Mouse (Mus musculus): ENCODE measurements around the gene Ap3m1.

Ap3m1 gene

DNA sequence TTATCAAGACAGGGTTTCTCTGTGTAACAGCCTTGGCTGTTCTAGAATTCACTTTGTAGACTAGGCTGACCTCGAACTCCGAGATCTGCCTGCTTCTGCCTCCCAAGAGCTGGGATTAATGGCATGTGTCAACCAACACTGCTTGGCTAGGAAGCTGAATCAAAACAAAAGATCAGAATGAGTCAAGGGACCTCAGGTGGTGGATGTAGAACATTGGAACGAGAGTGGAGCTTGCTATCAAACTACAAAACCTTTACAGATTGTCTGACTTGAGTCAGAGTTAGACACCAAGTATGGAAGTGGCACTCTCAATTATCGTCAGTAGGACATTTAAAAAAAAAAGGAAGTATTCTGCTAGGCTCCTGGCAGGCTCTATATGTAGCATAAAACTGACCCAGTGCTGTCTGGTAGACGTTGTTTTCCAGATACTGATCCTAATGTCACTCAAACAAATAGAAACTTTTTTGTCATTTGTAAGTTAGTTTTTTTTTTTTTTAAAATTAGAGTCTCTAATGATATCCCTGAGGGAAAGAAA is 38.4 kb downstream of the Ap3m1 start:
- DNase-seq (ENCODE audit: low spot score), result no peak

DNA sequence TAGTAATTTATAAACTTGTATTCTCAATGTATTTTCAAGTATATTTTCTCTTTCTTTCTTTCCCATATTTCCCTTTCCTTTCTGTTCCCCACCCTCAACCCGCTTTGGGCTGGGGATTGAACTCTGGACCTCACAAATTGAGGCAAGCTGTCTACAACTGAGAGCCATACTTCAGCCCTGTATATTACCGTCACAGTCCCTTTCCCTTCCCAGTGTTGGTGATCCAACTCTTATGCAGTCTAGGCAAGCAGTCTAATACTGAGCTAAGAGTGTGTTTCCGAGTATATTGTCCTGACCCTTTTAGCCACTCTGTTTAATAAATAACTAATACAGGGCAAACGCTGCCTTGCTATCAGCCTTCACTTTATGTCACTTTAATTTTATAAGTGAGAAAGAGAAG is 52.7 kb downstream of the Ap3m1 start:
- no peak for DNase-seq (ENCODE audit: low spot score)

DNA sequence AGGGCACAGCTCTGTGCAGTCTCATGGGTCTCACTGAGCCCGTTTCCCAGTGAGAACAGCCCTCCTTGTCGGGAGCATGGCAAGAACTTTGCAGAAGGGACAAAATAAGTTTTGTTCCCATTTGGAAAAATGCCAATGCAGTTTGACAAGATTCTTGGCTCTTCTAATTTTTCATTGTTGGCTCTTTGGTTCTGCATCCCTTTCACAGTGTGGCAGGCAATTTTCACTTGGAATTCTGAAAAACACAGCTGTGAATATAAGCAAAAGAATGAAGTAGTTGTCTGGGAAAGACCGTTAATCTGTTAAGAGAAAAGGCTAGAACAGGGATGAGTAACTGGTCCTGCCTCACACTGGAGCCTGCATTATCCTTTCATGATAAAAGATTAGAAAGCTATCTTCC is 54.8 kb downstream of the Ap3m1 start:
- DNase-seq (ENCODE audit: low spot score), result no peak

DNA sequence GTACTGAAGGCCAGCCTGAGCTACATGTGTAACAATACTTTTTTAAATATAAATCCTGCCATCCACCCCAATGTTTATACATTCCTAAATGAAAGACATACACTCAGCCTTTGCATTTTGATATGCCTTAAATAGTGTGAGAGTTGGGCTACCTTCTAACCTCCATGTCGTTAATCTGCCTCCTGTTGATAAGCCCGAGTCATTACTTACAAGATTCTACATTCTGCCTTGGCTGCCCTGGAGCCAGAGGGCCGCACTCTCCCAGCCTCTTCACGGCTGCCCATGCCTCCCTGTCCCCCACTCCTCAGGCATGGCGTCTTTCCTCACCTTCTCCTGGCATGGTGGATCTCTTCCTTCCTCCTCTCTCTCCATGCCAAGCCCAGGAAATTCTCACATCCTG is 55.9 kb downstream of the Ap3m1 start:
- no peak for DNase-seq (ENCODE audit: low spot score)

DNA sequence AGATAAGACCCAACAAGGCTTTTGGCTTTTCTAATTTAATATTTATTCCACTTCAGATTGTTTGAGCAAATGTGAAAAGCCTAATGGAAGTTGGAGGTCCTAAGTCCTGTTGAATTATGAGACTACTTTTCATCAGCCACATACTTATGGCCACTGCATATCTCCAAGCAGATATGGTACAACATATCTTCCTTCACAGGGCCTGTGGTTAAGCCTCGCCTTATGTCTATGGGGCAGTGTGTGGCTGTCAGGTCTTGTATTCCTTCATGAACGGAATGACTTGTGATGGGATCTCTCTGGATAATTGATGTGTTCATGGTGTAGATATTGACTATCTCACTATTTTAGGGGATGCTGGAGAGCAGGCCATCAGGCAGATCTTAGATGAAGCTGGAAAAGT is 56.8 kb downstream of the Ap3m1 start:
- no peak for DNase-seq (ENCODE audit: low spot score)

DNA sequence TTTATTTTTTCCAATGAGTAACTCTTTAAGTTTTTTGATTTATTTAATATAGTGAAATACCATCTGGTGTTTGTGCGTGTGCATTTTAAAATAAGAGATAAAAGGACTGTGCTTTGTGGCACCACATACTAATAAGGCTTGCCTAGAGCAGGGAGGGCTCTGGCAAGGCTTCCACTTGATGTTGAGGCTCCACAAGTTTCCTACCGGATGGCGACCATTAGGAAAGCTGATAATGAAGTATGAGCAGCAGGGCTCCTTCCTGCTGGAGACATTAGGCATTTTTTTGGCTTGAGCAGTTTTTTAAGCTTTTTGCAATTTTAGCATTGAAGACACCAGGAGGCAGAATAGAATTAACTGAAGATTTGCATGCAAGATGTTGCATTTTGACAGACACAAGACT is 57.8 kb downstream of the Ap3m1 start:
- no peak for DNase-seq (ENCODE audit: low spot score)

DNA sequence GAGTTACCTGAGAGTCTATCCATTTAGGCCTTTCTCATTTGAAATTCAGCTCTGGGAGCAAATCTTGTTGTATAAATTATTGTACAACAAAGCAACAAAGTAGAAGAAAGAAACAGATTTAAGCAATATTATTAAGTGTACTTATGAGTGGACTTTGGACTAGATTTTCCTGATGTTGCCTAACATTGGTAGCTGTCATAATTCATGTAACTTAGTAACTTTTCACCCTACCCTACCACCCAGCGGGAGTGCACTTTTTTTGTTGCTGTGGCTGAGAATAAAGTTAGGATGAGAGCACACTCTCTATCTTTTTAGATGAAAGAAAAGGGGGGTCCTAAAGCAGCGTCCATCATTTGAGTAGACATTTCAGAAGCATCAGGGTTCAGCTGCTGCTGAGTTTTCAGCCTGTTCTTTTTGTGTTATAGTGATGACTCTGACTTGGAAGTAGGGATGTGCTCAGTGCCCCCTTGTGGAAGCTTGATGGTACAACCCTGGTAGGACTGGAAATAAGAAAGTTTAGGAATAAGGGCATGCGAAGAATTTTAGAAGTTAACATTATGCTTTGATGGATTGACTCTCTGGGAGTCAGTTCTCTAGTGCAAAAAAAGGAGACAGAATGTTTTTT is 59.1 kb downstream of the Ap3m1 start:
- no peak for DNase-seq (ENCODE audit: low spot score)

DNA sequence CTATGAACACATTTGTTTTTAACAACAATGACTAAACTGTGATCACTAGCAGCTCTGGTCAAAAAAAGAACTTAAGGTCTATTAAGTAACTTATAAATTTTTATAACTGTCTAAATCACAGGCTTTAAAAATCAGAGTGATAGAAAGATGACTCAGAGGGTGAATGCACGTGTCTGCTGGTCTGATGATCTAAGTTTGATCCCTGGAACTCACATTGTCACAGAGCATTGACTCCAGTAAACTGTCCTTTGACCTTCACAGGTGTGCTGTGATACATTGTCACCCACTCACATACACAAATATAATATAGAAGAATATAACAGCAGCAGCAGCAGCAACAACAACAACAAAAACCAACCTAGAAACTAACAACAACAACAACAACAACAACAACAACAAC is 60.8 kb downstream of the Ap3m1 start:
- no peak for DNase-seq (ENCODE audit: low spot score)

DNA sequence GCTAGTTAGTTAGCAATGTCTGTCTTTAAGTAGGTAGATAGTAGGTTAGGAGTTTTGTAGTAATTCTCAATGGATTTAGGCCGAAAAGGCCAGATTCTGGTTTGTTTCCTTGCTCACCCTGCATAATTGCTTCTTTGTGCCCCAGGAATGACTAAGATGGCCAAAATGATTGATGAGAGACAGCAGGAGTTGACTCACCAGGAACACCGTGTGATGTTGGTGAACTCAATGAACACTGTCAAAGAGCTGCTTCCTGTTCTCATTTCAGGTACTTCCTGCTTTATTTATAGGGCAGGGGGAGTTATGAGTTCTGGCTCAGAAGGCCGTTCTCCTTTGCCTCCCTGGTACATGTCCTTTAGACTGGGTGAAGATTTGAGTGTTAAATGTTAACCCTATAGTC is 66.8 kb downstream of the Ap3m1 start:
- DNase-seq (ENCODE audit: low spot score), result no peak

DNA sequence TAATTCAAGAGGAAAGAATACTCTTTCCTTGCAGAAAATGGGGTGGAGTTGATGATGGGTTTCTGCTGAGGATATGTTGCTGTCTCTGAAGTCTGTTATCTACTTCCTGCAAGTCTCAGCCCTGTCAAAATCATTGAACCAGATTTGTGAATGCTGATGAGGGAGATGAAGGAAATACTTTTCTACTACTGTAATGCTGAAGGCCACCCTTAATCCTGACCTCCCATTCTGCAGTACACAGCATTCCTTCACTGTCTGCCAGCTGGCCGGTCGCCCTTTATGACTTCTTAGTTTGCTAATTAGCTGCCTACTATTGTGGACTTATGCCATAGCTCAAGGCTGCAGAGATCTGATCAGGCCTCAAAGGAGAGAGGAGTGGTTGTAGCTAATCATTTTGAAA is 68.5 kb downstream of the Ap3m1 start:
- DNase-seq (ENCODE audit: low spot score), result no peak
